ENCODE assay signal across 15 mouse cellular contexts in the genomic region with DNA sequence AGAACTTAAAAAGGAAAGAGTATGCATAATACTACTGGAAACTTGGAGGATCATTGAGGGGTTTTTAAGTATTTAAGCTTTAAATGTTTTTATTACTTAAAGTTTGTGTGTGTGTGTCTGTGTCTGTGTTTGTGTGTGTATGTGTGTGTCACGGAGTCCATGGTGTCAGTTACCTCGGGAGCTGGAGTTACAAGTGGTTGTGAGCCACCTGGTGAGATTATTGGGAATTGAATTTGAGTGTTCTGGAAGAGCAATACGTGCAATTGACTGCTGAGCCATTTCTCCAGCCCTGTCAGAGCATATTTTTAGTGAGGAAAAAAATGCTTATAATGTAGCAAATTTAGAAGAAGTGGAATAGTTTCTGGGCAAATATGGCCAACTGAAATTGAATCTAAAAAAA. TPM values are rescaled to one million over a fixed set of nuclear protein-coding genes. Genes with fewer than 3 reads are reported as not detected.
A peak's percentile ranks its signal among the peaks of the same experiment; 100 is the strongest.
DNase-seq lines count a peak whose midpoint lies in the region; ATAC-seq and TF ChIP-seq lines count a peak whose summit lies in the region.
"Had no signal": no experiment of that assay in that cellular context is flagged by ENCODE, and none has a peak within 500 bp of the region (broad histone marks: within the 10 kb centered on the region; RNA-seq: fewer than 3 reads in every experiment).

No protein-coding gene starts in this region.

- H3K4me2 ChIP-seq in heart, postnatal 0 days (ENCODE audit: low read depth, low read length): no peak overlapping the region
- no peak overlapping the region for H3K4me2 ChIP-seq in limb, embryonic 14.5 days (replicated peaks; ENCODE audit: low read depth, low read length, severe bottlenecking)
- H3K4me2 ChIP-seq: midbrain, embryonic 11.5 days; stomach, embryonic 15.5 days had no signal

- no peak for DNase-seq in heart, postnatal 0 days (ENCODE audit: low spot score)
- no peak for DNase-seq in heart, adult 8-10 months (ENCODE audit: low spot score)
- DNase-seq in limb, embryonic 14.5 days (ENCODE audit: low spot score): peak; percentile 5
- DNase-seq in limb, embryonic 10.5 days (ENCODE audit: low spot score): no peak
- DNase-seq in ES-CJ7 (ENCODE audit: low read depth, low spot score): peak; percentile 31
- DNase-seq in brain, embryonic 14.5 days (ENCODE audit: low read depth): peak; percentile 20
- DNase-seq in left cerebral cortex, adult 9 months (ENCODE audit: low spot score in 2 of 2): no peak
- no peak for DNase-seq in right cerebral cortex, postnatal 36 days (ENCODE audit: low spot score in 2 of 2)
- DNase-seq: adrenal gland, postnatal 14 days; cerebellum, postnatal 25 days; gastrocnemius, postnatal 25 days; liver; thymus, postnatal 25 days had no signal

- ATAC-seq in heart, postnatal 0 days (ENCODE audit: insufficient read depth, low read depth): no peak
- no peak for ATAC-seq in limb, embryonic 14.5 days (ENCODE audit: low FRiP score, low read depth)

- no peaks in the 10 kb centered on the region for H3K9me3 ChIP-seq in heart, postnatal 0 days (replicated peaks; ENCODE audit: control insufficient read depth, low read length)
- no peaks in the 10 kb centered on the region for H3K9me3 ChIP-seq in limb, embryonic 14.5 days (ENCODE audit: control insufficient read depth, low read length)
- H3K9me3 ChIP-seq in limb, embryonic 10.5 days (replicated peaks): no peaks in the 10 kb centered on the region
- H3K9me3 ChIP-seq: stomach, embryonic 15.5 days had no signal

- TF ChIP-seq POLR2A in limb, embryonic 14.5 days (IDR thresholded peaks at IDR 0.05; ENCODE audit: borderline replicate concordance, extremely low read depth, insufficient read depth, insufficient read length): no peak
- TF ChIP-seq POLR2A in brain, embryonic 14.5 days (IDR thresholded peaks at IDR 0.05; ENCODE audit: borderline replicate concordance, extremely low read depth, insufficient read depth, insufficient read length, poor library complexity, severe bottlenecking): no peak

- no peaks in the 10 kb centered on the region for H3K4me1 ChIP-seq in heart, postnatal 0 days (ENCODE audit: control insufficient read depth, insufficient read depth)
- peaks cover 6% of the 10 kb centered on the region; the same call in 1 of the 2 replicates for H3K4me1 ChIP-seq in limb, embryonic 14.5 days (ENCODE audit: control insufficient read depth, insufficient read depth, low read length)
- H3K4me1 ChIP-seq in limb, embryonic 10.5 days: no peaks in the 10 kb centered on the region
- H3K4me1 ChIP-seq: stomach, embryonic 15.5 days had no signal

- no peaks in the 10 kb centered on the region for H3K36me3 ChIP-seq in heart, postnatal 0 days (replicated peaks; ENCODE audit: control insufficient read depth, insufficient read depth, low read length)
- H3K36me3 ChIP-seq in limb, embryonic 14.5 days (ENCODE audit: control insufficient read depth, insufficient read depth, low read length): no peaks in the 10 kb centered on the region
- H3K36me3 ChIP-seq in limb, embryonic 10.5 days: no peaks in the 10 kb centered on the region
- H3K36me3 ChIP-seq: stomach, embryonic 15.5 days had no signal

- no peak for TF ChIP-seq EP300 in heart, postnatal 0 days (IDR thresholded peaks at IDR 0.05; ENCODE audit: low read depth)

- no peak overlapping the region for H3K27ac ChIP-seq in heart, postnatal 0 days (ENCODE audit: low read depth)
- H3K27ac ChIP-seq in limb, embryonic 14.5 days (replicated peaks; ENCODE audit: low read depth, low read length): no peak overlapping the region
- no peak overlapping the region for H3K27ac ChIP-seq in limb, embryonic 10.5 days
- H3K27ac ChIP-seq: stomach, embryonic 15.5 days had no signal

- H3K9ac ChIP-seq in heart, postnatal 0 days (replicated peaks; ENCODE audit: low read depth, low read length): no peak overlapping the region
- H3K9ac ChIP-seq in limb, embryonic 14.5 days (ENCODE audit: low read depth, low read length, severe bottlenecking): no peak overlapping the region
- H3K9ac ChIP-seq: stomach, embryonic 15.5 days had no signal

- peak; percentile 39 for TF ChIP-seq CTCF in heart, postnatal 0 days (IDR thresholded peaks at IDR 0.05; ENCODE audit: low read depth)
- no peak for TF ChIP-seq CTCF in brain, embryonic 14.5 days (IDR thresholded peaks at IDR 0.05; ENCODE audit: borderline replicate concordance, extremely low read depth, insufficient read depth, insufficient read length)

- no peak overlapping the region for H3K4me3 ChIP-seq in heart, postnatal 0 days (ENCODE audit: low read depth, low read length)
- H3K4me3 ChIP-seq in limb, embryonic 14.5 days (replicated peaks; ENCODE audit: low read length): no peak overlapping the region
- H3K4me3 ChIP-seq in limb, embryonic 10.5 days: no peak overlapping the region
- H3K4me3 ChIP-seq: stomach, embryonic 15.5 days had no signal

- WGBS in heart, postnatal 0 days: 24% methylated on average over 3 of the region's 3 CpGs
- 35% methylated on average over 3 of the region's 3 CpGs for WGBS in limb, embryonic 14.5 days
- 49% methylated on average over 3 of the region's 3 CpGs for WGBS in limb, embryonic 10.5 days

- H3K27me3 ChIP-seq in heart, postnatal 0 days (ENCODE audit: control insufficient read depth, insufficient read depth, low read length): no peaks in the 10 kb centered on the region
- no peaks in the 10 kb centered on the region for H3K27me3 ChIP-seq in limb, embryonic 14.5 days (ENCODE audit: control insufficient read depth, insufficient read depth, low read length)
- H3K27me3 ChIP-seq in limb, embryonic 10.5 days (ENCODE audit: low read depth, poor library complexity, severe bottlenecking): no peaks in the 10 kb centered on the region
- H3K27me3 ChIP-seq: stomach, embryonic 15.5 days had no signal

RNA-seq across cellular contexts. Expression of a gene that starts 44.9 kb away (rescaled TPM):
- total RNA-seq in heart, postnatal 0 days (2014; rRNA removed; ENCODE audit: low replicate concordance): 0.08 and 3.1 TPM in 2 replicates
- 1.2 and 2.1 TPM in 2 replicates for polyA plus RNA-seq in heart, postnatal 0 days (2015; fragmentation: Nextera tagmentation; extraction: Ambion mirVana)
- total RNA-seq in heart, adult 8-10 months (2022): 10 to 100 TPM in 1 of 4 experiments, 1 to 10 TPM in 3; 4.4 to 11.1 (median 6.0) TPM
- 1.7 and 1.8 TPM in 2 replicates for polyA plus RNA-seq in limb, embryonic 14.5 days (2012; rRNA removed)
- 1.7 and 2.4 TPM in 2 replicates for polyA plus RNA-seq in limb, embryonic 14.5 days (2014; fragmentation: Nextera tagmentation; extraction: Ambion mirVana)
- polyA plus RNA-seq in limb, embryonic 10.5 days (2016; fragmentation: Nextera tagmentation; extraction: Ambion mirVana): 0.83 and 1.1 TPM in 2 replicates
- polyA plus RNA-seq in brain, embryonic 14.5 days (2012; rRNA removed): 0.35 and 0.59 TPM in 2 replicates

RNA-seq across cellular contexts. Expression of a gene that starts 50.7 kb away (rescaled TPM):
- total RNA-seq in heart, postnatal 0 days (2014; rRNA removed; ENCODE audit: low replicate concordance): 0.19 TPM in 1 of 2 replicates, not detected in the other
- polyA plus RNA-seq in heart, postnatal 0 days (2015; fragmentation: Nextera tagmentation; extraction: Ambion mirVana): 0.41 and 0.63 TPM in 2 replicates
- 10 to 100 TPM; 20.1 to 27.8 (median 21.8) TPM for total RNA-seq in heart, adult 8-10 months (2022)
- polyA plus RNA-seq in limb, embryonic 14.5 days (2012; rRNA removed): 0.26 and 0.27 TPM in 2 replicates
- polyA plus RNA-seq in limb, embryonic 14.5 days (2014; fragmentation: Nextera tagmentation; extraction: Ambion mirVana): 0.44 and 0.51 TPM in 2 replicates
- polyA plus RNA-seq in limb, embryonic 10.5 days (2016; fragmentation: Nextera tagmentation; extraction: Ambion mirVana): 0.19 TPM in 2 replicates
- polyA plus RNA-seq in brain, embryonic 14.5 days (2012; rRNA removed): 0.34 and 0.45 TPM in 2 replicates

Comparison
In these comparisons a context has a peak if more than half of its experiments do, and no peak if none do; other contexts are left out.
1. DNase-seq: peak in limb, embryonic 14.5 days (single experiment), ES-CJ7 (single experiment) and brain, embryonic 14.5 days (single experiment); none in heart, postnatal 0 days (single experiment), heart, adult 8-10 months (single experiment), limb, embryonic 10.5 days (single experiment), left cerebral cortex, adult 9 months (0 of 2) and right cerebral cortex, postnatal 36 days (0 of 2).